Mouse (Mus musculus) lung, adult 18-20 months (tissue): Measurements from ENCODE around the gene Gm15140.
"Not testable (repeated sequence)": the region's sequence is repeated elsewhere in the genome, so short reads cannot be mapped to it uniquely, and the experiment has no call there.

Experiments used
- DNase-seq, 2 experiments: peaks; one replicate each; pipeline ENCODE4 v3.0.0; 2022; ENCODE audit warnings: mixed read lengths in 2 of 2

Gm15140 gene

DNA sequence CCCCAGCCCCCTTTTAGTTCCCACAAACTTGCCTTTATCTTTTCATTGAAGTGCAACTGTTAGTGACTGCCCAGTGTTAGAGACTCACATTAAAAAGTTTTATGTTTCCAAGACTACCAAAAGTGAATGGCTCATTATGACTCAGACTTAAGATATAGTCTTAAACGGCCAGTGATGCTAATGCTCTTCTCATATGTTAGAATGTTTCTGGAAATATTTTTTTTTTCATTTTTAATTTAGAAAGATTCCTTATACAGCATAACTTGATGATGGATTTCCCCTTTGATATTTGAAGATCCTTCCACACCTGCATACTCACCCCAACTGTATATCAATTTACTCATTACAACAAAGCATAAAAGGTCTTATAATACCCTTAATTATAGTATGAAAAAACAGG is at the start of gene Gm15140:
Gm15140 (minus strand) TSS at position 101 of the 400 bp plus-strand sequence.
- not testable (repeated sequence) for DNase-seq
